Mouse (Mus musculus): ENCODE measurements at regions not wholly inside any gene's neighbourhood (a gene's known extent, or its start where the extent isn't known, plus 50 kb on each side); places are given as distances from the start of the nearest gene placed in this dataset.

- intact Hi-C loops (cut with DNase I) = no loop called here
- H3K4me3 ChIP-seq = no peak overlapping the region
- DNase-seq = no peak
- TF ChIP-seq CTCF (IDR thresholded peaks at IDR 0.05) = no peak
- H3K27ac ChIP-seq = no peak overlapping the region
Measured at GRCm38 (mm10) chr1:107941601-107942270, 351.9 kb downstream of the Serpinb8 start.

DNA sequence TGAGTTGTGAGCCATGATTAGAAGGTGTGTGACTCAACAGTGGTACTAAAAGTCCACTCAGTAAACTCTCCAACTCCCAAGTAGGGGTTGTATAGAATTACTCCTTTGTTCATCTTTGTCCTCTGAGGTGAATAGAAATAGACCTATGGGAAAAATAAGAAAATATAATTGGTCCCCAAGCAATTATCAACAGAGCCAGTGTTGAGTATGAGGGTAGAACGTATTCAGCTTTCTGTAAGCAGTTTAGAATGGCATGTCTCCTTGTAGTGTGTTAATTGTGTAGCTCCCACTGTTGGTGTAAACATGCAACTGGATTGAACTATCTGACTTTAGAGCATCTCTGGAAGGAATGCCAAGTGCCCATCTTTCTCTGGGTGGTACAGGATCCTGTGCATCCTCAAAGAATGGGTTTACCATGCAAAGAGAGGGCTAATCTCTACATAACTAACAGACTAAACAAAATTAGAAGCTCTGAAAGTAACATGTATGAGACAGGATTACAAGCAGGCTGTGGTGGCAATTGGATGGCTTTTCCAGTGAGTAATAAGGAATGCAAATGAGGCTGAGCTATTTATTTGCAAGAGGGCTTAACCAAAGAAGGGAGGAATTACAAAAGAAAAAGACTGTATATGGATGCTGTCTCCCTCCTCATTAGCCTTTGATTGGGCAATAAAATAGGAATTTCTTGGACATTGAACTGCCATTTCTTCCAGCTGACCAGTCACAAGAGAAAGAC is 356.6 kb downstream of the Serpinb8 start:
- intact Hi-C loops (cut with DNase I) = no loop called here
- H3K27ac ChIP-seq = no peak overlapping the region
- DNase-seq = no peak
- no peak for TF ChIP-seq CTCF (IDR thresholded peaks at IDR 0.05)
- H3K4me3 ChIP-seq = no peak overlapping the region

- intact Hi-C loops (cut with DNase I) = no loop called here
- no peak for TF ChIP-seq CTCF (IDR thresholded peaks at IDR 0.05)
- DNase-seq = no peak
- Histone ChIP-seq H3K27ac (no peak overlapping the region), H3K4me3 (no peak overlapping the region)
Measured at GRCm38 (mm10) chr1:107950396-107950795, 360.6 kb downstream of the Serpinb8 start.

DNA sequence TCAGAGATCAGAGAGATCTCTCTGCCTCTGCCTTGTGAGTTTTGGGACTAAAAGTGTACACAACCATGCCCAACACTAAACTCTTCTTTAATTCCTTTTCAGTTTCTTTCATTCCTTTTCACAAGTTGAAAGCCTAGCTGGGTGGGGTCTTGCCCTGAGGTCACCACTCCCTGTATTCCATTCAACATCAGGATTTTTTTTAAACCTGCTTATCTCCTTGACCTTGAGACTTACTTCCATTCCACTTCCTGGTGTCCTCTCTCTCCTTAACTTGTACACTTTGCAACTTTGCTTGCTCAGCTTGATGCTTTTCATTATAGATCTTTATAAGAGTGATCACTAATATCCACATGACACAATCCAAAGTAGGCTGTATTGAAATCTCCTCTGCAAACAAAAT is 371.2 kb downstream of the Serpinb8 start:
- Histone ChIP-seq H3K4me3 (no peak overlapping the region), H3K27ac (no peak overlapping the region)
- no peak for TF ChIP-seq CTCF (IDR thresholded peaks at IDR 0.05)
- intact Hi-C loops (cut with DNase I) = no loop called here
- DNase-seq = no peak

GRCm38 (mm10) chr1:107975626-107976335 is 386.0 kb downstream of the Serpinb8 start:
- intact Hi-C loops (cut with DNase I) = no loop called here
- TF ChIP-seq CTCF (IDR thresholded peaks at IDR 0.05) = no peak
- Histone ChIP-seq H3K27ac (no peak overlapping the region), H3K4me3 (no peak overlapping the region)
- no peak for DNase-seq

GRCm38 (mm10) chr1:107977686-107978085 is 387.9 kb downstream of the Serpinb8 start:
- Histone ChIP-seq H3K27ac (no peak overlapping the region), H3K4me3 (no peak overlapping the region)
- no peak for TF ChIP-seq CTCF (IDR thresholded peaks at IDR 0.05)
- intact Hi-C loops (cut with DNase I) = no loop called here
- DNase-seq = no peak

GRCm38 (mm10) chr1:107978411-107978810 is 388.6 kb downstream of the Serpinb8 start:
- intact Hi-C loops (cut with DNase I) = no loop called here
- DNase-seq = no peak
- H3K27ac ChIP-seq = no peak overlapping the region
- no peak for TF ChIP-seq CTCF (IDR thresholded peaks at IDR 0.05)
- H3K4me3 ChIP-seq = no peak overlapping the region

DNA sequence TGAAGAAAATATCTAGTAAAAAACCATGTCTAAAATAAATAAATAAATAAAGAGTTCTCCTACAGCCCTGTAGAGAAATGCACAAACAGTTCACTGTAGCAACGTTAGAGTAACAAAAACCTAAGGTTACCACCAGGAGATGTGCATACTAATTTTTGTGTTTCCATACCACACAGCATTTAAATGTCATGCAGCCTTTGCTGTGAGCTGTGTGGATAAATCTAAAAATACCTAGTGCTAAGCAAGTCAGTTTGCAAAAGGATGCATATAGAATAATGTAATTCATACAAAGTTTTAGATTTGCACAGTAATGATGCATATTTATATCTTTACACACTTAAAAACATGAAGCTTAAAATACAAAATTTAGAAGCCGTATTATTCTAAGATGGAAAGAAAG is 395.8 kb downstream of the Serpinb8 start:
- Histone ChIP-seq H3K27ac (no peak overlapping the region), H3K4me3 (no peak overlapping the region)
- intact Hi-C loops (cut with DNase I) = no loop called here
- no peak for DNase-seq
- no peak for TF ChIP-seq CTCF (IDR thresholded peaks at IDR 0.05)

DNA sequence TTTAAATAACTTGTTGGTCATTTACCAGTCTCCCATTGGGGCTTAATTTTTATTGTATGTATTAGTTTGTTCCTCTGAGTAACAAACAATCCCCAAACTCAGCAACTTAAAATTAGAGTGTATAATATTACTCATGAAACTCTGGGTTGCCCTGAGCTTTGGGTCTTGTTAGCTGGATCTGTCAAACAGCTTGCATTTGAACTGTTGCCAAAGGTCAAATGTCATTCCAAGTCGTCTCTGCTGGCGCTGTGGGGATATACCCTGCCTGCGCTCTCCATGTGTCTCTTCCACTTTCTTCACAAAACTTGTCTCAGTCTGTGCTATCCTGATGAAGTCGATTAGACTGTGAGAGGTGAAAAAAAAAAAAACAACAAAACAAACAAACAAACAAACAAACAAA is 398.3 kb downstream of the Serpinb8 start:
- intact Hi-C loops (cut with DNase I) = no loop called here
- TF ChIP-seq CTCF (IDR thresholded peaks at IDR 0.05) = no peak
- DNase-seq = no peak

GRCm38 (mm10) chr1:107993013-107993412 is 403.2 kb downstream of the Serpinb8 start:
- Histone ChIP-seq H3K4me3 (no peak overlapping the region), H3K27ac (no peak overlapping the region)
- TF ChIP-seq CTCF (IDR thresholded peaks at IDR 0.05) = no peak
- DNase-seq = no peak
- intact Hi-C loops (cut with DNase I) = no loop called here

More for the DNA sequence above, 398.3 kb downstream of the Serpinb8 start:
- Histone ChIP-seq H3K4me3 (no peak overlapping the region), H3K27ac (no peak overlapping the region)

GRCm38 (mm10) chr1:108023721-108024353 is 434.0 kb downstream of the Serpinb8 start:
- Histone ChIP-seq H3K27ac (no peak overlapping the region), H3K4me3 (no peak overlapping the region)
- intact Hi-C loops (cut with DNase I) = no loop called here
- DNase-seq = no peak
- TF ChIP-seq CTCF (IDR thresholded peaks at IDR 0.05) = no peak

- Histone ChIP-seq H3K4me3 (no peak overlapping the region), H3K27ac (no peak overlapping the region)
- no peak for DNase-seq
- TF ChIP-seq CTCF (IDR thresholded peaks at IDR 0.05) = no peak
- intact Hi-C loops (cut with DNase I) = no loop called here
Measured at GRCm38 (mm10) chr1:108024705-108025104, 434.9 kb downstream of the Serpinb8 start.

DNA sequence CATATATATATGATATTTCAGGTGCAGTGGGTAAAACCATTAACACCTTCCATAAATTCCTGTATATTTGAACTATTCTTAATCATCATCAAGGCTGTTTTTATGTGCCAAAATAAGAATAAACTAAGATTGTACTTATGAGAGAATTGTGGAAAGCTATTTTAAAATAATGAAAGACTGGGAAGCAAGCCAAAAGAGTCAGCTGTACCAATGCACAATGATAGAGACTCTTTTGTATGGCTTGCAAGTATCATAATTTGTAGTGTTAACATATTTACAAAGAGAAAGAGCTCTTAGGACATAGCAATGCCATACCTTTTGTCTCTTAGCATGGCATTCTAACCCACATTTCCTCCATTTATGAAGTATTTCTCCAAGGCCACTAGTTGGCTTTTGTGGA is 436.7 kb downstream of the Serpinb8 start:
- DNase-seq = no peak
- Histone ChIP-seq H3K4me3 (no peak overlapping the region), H3K27ac (no peak overlapping the region)
- intact Hi-C loops (cut with DNase I) = no loop called here
- TF ChIP-seq CTCF (IDR thresholded peaks at IDR 0.05) = no peak

Data from gastrocnemius, adult 2 months (tissue).